Mouse (Mus musculus) brain, embryonic 18.5 days (tissue): ENCODE measurements around the gene Tmed1.
"Not testable (repeated sequence)": the region's sequence is repeated elsewhere in the genome, so short reads cannot be mapped to it uniquely, and the experiment has no call there.

Experiments
- DNase-seq: peaks from one replicate; pipeline ENCODE4 v3.0.0-alpha.2; 2012; ENCODE audit warnings: low read depth, low spot score

The Tmed1 gene

DNA sequence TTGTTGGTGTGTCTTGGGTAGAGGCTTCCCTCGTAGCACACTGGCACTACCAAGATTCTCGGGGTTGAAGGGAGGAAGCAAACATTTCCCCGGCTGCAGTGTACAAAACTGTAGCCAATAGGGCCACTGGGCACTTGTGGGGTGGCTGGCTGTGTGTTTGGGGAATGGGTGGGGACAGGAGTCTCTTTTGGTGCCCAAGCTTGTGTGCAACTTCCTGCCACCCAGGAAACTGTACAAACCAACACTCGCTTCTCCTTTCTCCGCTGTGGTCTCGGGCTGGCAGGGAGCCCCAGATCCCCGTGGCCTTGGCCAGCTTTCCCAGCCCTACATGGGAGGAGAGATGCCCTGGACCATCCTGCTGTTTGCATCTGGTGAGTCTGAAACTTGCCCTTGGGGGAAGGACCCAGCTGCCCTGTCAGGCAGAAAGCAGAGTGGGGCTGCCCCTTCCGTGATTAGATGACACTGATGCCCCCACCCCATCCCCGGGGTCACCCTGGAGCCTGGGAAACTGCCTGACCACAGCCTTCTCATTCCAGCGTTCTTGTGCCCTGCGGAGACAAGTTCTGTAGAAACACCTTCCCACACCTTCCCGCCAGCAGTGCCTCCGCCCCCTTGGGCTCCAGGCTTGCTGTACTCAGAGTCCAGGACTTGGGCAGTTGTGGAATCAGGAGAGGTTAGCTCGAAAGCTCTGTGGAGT lies 16.0 kb upstream of the Tmed1 start, which contains the start of gene AB124611:
Gene AB124611, plus strand, starts transcription at position 240 of the 697 bp plus-strand sequence.
- DNase-seq: no peak

DNA sequence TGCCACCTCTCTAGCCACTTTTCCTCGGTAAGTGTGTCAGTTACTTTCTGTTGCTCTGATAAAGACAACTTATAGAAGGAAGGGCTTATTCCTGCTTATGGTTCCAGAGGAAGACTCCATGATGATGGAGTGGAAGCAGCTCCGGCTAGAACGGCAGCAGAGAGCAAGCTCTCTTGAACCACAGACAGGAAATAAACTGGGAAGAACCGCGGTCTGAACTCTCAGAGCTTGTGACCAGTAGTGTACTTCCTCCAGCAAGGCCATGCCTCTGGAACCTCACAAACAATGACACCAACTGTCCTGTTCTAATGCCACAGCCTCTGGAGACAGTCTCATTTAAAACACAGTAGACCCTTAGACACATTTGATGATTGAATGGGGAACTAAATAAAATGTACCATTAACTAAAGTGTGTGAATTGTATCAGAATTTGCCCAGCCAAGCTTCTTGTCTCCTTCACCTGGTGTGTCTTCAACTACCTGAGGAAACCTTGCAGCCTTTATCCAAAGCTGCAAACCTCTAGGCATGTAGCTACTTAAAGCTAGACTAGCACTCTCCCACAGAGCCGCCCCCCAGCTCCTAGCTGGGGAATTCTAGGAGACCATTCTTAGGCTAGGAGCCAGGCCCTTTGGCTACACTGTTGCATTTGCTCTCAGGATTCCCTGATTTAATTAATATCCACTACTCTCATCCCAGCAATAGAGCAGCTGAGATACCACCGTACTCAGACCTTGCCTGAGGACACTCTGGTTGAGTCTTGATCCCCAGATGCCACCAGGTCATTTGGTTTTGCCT lies 15.3 kb upstream of the Tmed1 start:
- no peak for DNase-seq

DNA sequence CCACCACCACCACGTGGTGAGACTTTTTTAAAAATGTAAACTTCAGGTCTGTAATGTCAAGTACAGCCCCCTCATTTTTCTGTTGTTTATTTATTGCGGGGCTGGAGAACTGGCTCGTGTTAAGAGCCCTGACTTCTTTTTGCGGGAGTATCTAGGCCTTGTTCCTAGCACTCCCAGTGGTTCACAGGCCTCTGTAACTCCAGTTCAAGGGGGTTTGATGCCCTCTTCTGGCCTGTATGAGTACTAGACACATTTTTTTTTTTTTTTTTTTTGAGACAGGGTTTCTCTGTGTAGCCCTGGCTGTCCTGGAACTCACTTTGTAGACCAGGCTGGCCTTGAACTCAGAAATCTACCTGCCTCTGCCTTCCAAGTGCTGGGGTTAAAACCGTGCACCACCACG lies 8.6 kb upstream of the Tmed1 start:
- not testable (repeated sequence) for DNase-seq

DNA sequence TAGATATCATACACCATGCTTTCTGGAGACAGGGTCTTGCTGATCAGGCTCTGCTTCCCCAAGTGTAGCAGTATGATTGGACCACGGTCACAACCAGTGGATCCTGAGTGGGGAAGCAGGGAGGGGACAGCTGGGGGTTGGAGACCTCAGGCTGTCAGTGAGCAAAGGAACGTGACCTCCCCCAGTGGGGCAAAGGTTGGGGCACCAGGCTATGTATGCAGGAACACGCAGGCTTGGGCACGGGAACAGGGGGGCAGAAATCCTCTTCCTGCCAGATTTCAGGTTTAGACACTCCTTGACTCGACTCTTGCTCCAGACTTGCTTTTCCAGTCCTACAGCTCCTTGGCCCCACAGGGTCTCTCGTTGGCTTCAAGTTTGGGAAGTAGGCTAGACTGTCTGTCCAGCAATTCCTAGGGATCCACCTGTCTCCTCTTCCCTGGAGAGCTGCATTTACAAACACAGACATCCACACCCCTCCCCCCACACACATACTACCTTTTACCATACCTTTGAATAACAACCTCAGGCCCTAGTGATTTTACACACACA lies 8.0 kb upstream of the Tmed1 start:
- no peak for DNase-seq

DNA sequence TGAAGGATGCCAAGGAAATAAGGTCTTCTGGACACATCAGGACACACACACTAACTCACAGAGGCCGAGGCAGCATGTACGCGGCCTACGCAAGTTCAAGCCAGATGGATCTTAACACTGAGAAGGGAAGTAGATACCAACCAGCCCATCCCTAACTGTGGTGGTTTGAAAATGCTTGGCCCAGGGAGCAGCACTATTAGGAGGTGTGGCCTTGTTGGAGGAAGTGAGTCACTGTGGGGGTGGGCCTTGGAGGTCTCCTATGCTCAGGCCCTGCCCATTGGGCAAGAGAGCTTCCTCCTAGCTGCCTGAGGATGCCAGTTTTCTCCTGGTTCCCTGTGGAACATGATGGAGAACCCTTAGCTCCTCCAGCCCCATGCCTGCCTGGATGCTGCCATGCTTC lies 3.4 kb upstream of the Tmed1 start:
- no peak for DNase-seq

DNA sequence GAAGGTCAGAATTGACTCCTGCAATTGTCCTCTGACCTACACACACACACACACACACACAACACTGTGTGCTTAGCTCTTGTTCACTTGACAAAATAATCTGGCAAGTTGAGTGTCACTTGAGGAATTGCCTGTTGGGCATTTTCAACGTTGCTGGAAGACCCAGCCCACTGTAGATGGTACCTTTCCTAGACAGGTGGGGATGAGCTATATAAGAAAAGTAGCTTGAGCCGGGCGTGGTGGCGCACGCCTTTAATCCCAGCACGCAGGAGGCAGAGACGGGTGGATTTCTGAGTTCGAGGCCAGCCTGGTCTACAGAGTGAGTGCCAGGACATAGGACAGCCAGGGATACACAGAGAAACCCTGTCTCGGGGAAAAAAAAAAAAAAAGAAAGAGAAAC lies 1.0 kb upstream of the Tmed1 start:
- no peak for DNase-seq

DNA sequence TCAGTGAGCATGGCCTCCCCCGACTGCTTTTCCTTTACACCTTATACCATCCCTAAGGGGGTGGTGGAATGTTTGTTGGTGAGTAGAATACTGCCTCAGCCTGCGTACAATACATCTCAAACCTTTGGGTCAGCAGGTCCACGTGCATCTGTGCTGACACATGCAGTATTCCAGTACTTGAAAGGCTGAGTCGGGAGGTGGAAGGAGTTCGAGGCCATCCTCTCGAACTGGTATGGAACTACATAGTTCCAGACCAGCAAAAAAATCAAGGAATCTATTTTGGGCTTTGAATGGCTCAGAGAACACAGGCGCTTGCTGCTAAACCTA lies 600 bp upstream of the Tmed1 start:
- no peak for DNase-seq

DNA sequence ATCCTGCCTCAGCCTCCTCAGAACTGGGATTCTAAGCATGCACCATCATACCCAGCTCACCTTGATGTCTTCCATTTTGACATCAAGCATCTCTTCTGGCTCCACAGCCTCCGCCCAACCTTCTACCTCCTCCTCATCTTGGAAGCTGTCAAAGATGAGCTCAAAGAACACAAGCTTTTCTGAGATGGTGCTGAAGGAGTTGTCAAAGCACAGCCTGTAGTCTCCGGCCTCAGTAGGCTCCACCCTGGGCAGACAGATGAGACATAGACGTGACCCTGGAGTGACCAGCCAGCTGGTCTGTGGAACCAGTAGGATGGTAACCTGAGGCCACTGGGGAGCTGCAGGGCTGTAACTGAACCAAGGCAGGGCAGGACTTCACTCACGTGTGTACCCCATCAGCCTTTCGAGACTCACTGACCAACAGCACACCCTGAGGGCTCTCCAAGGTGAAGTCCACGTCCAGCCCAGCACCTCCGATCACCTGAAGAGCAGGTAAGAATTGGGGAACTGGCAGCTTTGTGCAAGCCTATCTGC lies 1.1 kb downstream of the Tmed1 start:
- DNase-seq: no peak

DNA sequence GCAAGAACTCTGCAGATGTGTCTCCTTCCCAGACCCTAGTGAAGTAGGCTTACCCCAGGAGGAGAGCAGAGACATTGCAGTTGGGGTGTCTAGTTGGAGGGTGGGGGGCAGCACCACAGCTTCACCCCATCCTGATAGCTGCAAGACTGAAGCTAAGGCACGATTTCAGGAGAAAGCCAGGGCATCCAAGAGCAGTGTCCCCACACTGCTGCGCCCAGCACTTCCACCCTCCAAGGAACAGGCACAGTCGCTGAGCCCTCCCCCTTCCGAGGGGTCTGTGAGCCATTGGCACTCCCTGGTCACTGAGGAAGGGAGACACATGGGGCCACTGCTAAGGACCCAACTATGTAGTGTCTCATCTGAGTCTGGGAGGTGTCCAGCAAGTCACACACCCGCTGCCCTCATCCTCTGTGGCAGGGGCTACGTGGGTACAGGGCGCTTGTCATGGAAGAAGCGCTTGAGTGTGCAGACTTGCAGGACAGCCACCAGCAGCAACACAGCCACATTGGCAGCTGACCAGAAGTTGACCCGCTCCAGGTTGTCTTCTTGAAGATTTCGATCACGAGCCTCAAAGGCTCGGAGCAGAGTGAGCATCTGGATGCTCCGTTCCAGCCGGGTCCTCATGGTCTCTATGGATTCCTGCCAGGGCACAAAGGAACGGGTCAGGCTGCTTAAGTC lies 2.2 kb downstream of the Tmed1 start:
- DNase-seq: no peak

DNA sequence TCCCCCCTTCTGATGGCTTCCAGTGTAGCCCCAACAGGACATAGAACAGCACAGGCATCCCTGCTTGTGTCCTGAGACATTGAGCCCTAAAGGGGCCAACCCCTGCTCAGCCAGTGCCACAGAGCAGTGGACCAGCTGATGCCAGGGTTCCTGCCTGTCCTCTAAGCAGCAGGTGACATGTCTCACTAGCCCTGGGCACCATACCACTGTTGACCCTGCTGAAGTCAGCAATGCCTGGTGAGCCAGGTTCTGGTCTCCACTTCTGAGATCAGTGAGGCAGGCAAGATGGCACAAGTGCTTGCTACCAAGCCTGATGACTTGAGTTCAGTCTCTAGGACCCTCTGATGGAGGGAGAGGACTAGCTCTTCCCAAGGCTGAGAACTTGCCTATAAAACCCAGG lies 4.3 kb downstream of the Tmed1 start:
- no peak for DNase-seq

DNA sequence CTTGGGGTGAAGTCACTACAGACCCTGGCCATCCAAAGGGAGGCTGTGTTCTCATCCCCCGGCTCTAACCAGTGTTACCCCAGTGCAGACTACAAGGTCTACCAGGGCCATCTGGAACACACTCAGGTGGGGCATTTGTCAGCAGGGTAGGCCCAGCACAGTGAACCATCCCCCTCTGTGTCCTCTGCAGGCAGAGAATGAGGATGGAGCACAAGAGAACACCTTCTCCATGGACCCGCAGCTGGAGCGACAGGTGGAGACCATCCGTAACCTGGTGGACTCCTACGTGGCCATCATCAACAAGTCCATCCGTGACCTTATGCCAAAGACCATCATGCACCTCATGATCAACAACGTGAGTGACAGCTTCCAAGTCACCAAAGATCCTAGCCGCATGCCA lies 6.7 kb downstream of the Tmed1 start:
- DNase-seq: no peak

DNA sequence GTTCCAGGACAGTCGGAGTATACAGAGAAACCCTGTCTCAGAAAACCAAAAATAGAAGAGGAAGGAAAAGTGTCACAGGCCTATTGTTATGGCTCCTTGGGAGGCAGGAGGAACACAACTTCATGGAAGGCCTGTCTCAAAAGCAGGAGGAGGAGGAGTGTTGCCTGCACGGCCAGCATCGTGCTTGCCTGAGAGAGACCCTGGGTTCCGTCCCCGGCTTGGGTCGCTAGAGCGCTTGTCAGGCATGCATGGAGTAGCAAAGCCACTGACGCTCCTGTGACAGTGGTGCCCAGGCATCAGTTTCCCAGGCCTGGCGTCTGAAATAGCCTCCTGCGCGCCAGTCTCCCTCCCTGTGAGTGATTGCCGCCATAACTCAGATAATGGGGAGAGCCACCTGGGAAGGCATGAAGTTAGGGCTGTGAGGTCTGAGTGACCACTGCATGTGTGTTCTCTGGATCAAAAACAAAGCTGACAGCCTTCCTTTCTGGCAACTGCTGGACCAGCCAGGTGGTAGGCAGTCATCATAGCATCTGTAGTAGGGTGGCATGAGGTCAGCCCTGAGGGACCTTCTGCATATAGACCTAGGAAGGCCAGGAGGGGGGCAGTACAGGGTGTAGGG lies 11.7 kb downstream of the Tmed1 start:
- no peak for DNase-seq

DNA sequence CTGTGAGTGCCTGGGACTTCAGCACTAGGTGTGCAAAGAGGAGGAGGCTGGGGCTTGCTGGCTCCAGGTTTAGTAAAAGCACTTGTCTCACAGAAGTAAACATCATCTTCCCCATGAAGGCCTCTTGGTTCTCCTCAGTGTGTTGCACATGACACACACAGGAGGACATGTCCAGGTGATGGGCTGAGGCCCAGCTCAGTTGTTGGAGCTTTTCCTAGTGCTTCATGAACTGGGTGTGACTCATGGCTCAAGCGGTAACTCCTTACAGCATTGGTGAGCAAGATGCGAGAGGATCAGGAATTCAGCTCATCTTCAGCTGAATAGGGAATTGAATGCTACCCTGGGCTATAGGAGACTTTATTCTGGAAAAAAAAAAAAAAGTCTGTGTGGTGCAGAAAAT lies 12.4 kb downstream of the Tmed1 start:
- DNase-seq: no peak

DNA sequence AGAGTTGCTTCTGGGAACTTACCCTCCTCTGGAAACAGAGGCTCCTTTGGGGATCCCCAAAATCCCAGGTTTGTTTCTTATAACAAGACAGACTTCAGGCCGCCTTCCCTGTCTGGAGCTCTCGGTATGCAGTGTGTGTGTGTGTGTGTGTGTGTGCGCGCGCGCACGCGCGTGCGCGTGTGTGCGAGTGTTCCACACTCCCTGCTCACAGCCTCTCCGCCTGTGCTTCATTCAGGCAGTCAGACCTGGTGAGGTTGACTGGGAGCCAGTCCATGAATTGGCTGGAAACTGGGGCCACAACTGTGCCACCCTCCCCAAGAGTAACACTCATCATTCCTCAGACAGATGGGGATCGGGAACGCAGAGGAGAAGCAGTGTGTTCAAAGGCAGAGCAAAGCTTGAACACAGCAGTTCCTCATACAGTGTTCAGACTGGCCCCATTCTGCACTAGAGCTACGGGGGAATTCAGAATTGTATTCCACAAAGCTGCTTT lies 13.0 kb downstream of the Tmed1 start:
- no peak for DNase-seq

DNA sequence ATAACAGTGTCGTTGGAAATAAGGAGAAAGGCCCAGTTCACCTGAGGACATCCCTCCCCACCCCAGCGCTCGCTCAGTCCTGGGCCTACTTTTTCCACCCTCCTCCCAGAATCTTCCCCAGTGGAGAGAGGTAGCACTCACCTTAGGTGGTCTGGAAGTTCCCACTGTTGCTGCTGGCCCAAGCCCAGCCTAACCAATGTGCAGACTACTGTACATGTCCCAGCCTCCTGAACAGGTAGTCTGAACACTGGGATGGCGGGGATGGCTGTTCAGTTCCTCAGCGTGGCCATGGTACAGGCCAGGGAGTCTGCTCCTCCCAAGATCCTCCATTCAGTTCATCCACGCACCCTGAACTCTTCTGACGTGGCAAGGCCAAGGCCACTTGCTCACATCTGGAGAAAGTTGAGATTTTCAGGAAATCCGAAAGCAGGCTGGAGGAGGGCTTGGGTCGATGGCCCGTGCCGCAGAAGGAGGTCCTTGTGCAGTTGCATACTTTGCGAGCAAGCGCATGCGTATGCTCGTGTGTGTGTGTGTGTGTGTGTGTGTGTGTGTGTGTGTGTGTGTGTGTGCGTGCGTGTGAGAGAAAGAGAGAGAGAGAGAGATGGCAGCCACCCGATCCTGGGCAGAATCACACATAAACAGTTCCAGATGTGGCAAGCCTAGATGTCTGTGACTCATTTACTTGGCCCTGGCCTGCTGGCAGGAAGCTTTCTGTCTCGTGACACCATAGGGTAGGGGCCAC lies 13.6 kb downstream of the Tmed1 start:
- no peak for DNase-seq

DNA sequence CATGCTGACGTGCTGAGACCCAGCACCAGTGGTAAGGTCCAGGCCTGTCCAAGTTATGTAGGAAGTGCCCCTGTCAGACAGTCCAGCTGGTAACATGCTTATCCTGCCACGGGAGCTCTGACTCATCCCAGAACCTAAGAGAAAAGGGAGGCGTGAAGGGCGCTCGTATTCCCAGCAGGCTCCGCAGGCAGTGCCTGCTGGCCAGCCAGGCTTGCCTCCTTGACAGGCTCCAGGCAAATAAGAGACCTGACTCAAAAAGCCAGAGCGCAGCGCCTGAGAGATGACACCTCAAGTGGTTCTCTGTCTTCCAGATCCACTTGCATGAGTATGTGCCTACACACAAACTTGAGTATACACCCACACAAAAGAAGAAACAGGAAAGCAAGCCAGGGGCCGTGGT lies 15.3 kb downstream of the Tmed1 start:
- DNase-seq: no peak

DNA sequence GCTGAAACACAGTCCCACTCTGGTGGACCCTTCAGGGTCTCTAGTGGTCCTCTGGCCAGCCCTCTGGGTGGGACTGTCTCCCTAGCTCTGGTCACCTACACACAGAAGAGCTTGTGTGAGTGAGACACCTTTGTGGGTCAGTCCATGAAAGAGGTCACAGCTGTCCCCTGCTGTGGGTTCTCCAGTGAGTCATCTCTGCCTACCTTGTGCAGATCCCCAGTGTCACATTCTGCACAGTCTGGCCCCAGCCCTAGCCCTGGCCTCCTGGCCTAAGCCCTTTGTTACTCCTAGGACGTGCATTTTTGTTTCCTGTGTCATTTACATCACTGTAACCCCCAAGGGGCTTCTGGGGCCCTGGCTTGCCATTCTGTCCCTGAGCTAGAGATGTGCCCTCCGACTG lies 16.1 kb downstream of the Tmed1 start:
- DNase-seq: no peak

DNA sequence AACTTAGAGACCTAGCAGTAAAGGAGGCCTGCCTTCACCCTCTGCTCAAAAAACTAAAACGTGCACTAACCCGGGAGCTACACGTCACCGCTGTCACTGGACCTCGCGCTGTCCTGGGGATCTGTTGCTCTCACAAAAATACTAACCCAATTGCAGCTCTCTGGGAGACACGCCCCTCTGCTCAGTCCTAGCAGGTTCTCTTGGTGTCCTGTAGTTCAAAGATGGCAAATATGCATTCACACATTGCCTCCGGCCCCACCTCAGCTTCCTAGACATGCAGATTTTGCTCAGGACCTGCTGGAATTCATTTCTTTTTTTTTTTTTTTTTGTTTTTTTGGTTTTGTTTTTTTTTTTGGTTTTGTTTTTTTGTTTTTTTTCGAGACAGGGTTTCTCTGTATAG lies 19.4 kb downstream of the Tmed1 start:
- no peak for DNase-seq

DNA sequence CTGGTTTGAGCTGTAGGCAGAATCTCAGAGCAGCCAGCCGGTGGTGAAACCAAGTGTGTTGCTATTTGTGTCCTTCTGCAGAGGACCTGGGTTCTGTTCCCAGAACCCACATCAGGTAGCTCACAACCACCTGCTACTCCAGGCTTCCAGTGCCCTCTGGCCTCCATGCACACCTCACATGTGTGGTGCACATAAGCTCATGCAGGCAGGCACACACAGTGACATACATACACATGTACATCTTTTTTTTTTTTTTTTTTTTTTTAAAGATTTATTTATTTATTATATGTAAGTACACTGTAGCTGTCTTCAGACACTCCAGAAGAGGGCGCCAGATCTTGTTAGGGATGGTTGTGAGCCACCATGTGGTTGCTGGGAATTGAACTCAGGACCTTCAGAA lies 21.8 kb downstream of the Tmed1 start:
- not testable (repeated sequence) for DNase-seq

DNA sequence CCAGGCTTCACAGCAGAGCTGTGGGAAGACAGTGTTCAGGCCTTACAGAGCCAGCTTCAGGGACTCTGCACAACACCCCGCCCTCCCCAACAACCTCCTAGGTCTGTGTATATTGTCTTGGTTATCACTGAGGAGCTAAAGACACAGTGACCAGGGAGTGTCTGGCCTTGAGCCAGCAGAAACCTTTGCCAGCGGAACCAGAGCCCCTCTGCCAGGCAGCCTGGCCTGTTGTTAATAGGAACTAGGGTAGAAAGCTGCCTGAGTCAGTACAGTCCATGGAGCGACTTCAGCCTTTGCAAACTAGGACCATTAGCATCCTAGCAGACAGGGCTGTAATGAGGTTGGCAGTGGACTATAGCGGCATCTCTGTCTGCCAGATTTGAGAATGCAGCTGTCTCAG lies 26.0 kb downstream of the Tmed1 start:
- DNase-seq: no peak

DNA sequence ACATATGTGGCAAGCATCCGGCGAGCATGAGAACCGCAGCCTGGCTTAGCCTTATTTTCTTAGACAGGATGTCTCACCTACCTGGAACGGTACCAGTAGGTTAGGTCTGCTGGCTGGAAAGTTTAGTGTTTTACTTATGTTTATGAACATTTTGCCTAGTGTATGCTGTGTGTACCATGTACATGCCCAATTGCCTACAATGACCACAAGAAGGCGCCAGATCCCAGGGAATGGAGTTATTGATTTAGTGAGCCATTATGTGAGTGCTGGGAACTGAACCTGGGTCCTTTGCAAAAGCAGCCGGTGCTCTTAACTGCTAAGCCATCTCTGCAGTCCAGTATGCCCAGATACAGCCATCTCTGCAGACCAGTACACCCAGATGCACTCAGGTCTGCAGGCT lies 32.3 kb downstream of the Tmed1 start:
- no peak for DNase-seq
